Mouse (Mus musculus) thymus, postnatal 4 days (tissue): ENCODE results near the gene Il27.

ENCODE experiments used
- DNase-seq: peaks from one replicate; pipeline ENCODE4 v3.0.0; 2021

Gene Il27

GRCm38 (mm10) chr7:126594862-126595561, at the start of gene Il27:
TSS of gene Il27 (minus strand) at chr7:126594941.
- no peak for DNase-seq

- no peak for DNase-seq
Measured at GRCm38 (mm10) chr7:126644345-126644744, 49.6 kb upstream of the Il27 start.

- peak; percentile 58 for DNase-seq
Measured at GRCm38 (mm10) chr7:126643244-126643617, 48.5 kb upstream of the Il27 start.

- no peak for DNase-seq
Measured at GRCm38 (mm10) chr7:126642545-126643243, 48.0 kb upstream of the Il27 start.

- peak; percentile 52 for DNase-seq
Measured at GRCm38 (mm10) chr7:126636733-126637520, 42.2 kb upstream of the Il27 start.

GRCm38 (mm10) chr7:126635375-126635774, 40.6 kb upstream of the Il27 start:
- no peak for DNase-seq

GRCm38 (mm10) chr7:126632478-126632877, 37.7 kb upstream of the Il27 start:
- DNase-seq, result no peak

- no peak for DNase-seq
Measured at GRCm38 (mm10) chr7:126630824-126631518, 36.2 kb upstream of the Il27 start, which contains the start of gene Nupr1. TSS of gene Nupr1 (minus strand) at chr7:126630861.

- no peak for DNase-seq
Measured at GRCm38 (mm10) chr7:126629915-126630314, 35.2 kb upstream of the Il27 start.

- DNase-seq, result no peak
Measured at GRCm38 (mm10) chr7:126628111-126628510, 33.4 kb upstream of the Il27 start.

GRCm38 (mm10) chr7:126625807-126626600, 31.3 kb upstream of the Il27 start:
- no peak for DNase-seq

- no peak for DNase-seq
Measured at GRCm38 (mm10) chr7:126625369-126625768, 30.6 kb upstream of the Il27 start.

- no peak for DNase-seq
Measured at GRCm38 (mm10) chr7:126624774-126625173, 30.0 kb upstream of the Il27 start.

GRCm38 (mm10) chr7:126623381-126623780, 28.6 kb upstream of the Il27 start:
- DNase-seq, result no peak

- DNase-seq, result no peak
Measured at GRCm38 (mm10) chr7:126621452-126622359, 27.0 kb upstream of the Il27 start.

- DNase-seq, result no peak
Measured at GRCm38 (mm10) chr7:126619559-126620275, 25.0 kb upstream of the Il27 start.

- no peak for DNase-seq
Measured at GRCm38 (mm10) chr7:126616707-126617106, 22.0 kb upstream of the Il27 start.

GRCm38 (mm10) chr7:126612736-126613135, 18.0 kb upstream of the Il27 start:
- no peak for DNase-seq

GRCm38 (mm10) chr7:126607796-126608195, 13.1 kb upstream of the Il27 start:
- no peak for DNase-seq

- no peak for DNase-seq
Measured at GRCm38 (mm10) chr7:126607064-126607463, 12.3 kb upstream of the Il27 start.
